Mouse (Mus musculus) testis, adult 2 months (tissue): Measurements from ENCODE around the gene Gys1. TPM values are rescaled to one million over a fixed set of nuclear protein-coding genes. Genes with fewer than 3 reads are reported as not detected.

Experiments used
- H3K27ac ChIP-seq: fragments of 200-500 bp; 2 replicates; pipeline ENCODE4 v1.5.1; 2012; ENCODE audit warnings: low read depth, low read length; ENCODE audit not compliant: control insufficient read depth, insufficient read depth
- H3K27me3 ChIP-seq: fragments of 200-500 bp; 2 replicates; pipeline ENCODE4 v1.6.1; 2012; ENCODE audit warnings: mild to moderate bottlenecking, low read length, moderate library complexity; ENCODE audit not compliant: control insufficient read depth, insufficient read depth
- H3K36me3 ChIP-seq: fragments of 200-500 bp; 2 replicates; pipeline ENCODE4 v1.6.1; 2012; ENCODE audit warnings: mild to moderate bottlenecking, low read length; ENCODE audit not compliant: control insufficient read depth, insufficient read depth
- H3K4me1 ChIP-seq: fragments of 200-500 bp; 2 replicates; pipeline ENCODE4 v1.6.1; 2012; ENCODE audit warnings: low read length; ENCODE audit not compliant: control insufficient read depth, insufficient read depth
- H3K4me3 ChIP-seq: fragments of 200-500 bp; 2 replicates; pipeline ENCODE4 v1.5.1; 2012; ENCODE audit warnings: low read depth, mild to moderate bottlenecking, low read length, moderate library complexity, mixed read lengths; ENCODE audit not compliant: control insufficient read depth
- CTCF ChIP-seq: fragments of 200-500 bp; IDR thresholded peaks from 2 replicates; pipeline ENCODE4 v1.5.1; 2012; ENCODE audit warnings: low read depth, mild to moderate bottlenecking, inconsistent platforms, low read length, moderate library complexity; ENCODE audit not compliant: control insufficient read depth, insufficient read depth, insufficient replicate concordance
- POLR2A ChIP-seq: fragments of 200-500 bp; IDR thresholded peaks from 2 replicates; pipeline ENCODE4 v1.6.1; 2012; ENCODE audit warnings: low read depth, mild to moderate bottlenecking, inconsistent platforms, low read length, moderate library complexity; ENCODE audit not compliant: control insufficient read depth
- polyA plus RNA-seq: library from polyadenylated mRNA; depleted of rRNA; stranded (reverse); fragments of >200 nt; gene quantifications from 2 replicates; pipeline ENCODE4 v1.2.3, GENCODE M21; 2012; rRNA removed

The Gys1 gene
- polyA plus RNA-seq, 1 experiment: 1.7 TPM

DNA sequence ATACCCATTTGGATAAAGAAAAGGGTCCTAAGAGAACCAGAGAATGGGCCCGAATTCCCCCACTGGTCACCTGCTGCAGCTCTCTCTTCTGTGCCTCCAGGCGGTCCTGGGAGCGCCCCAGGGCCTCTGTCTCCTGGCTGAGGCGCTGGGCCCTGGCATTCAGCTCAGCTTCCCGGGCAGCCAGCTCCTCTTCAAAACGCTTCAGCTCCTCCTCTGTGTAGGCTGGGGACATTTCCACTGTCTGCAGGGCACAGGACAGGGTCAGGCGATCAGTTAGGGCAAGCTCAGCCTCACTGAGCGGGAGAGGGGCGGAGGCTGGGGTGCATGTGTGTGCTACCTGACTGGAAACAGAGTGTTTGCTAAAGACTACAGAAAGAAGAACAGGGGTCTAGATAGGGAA is 59.9 kb downstream of the Gys1 start:
- H3K4me1 ChIP-seq: no peaks in the 10 kb centered on the region
- H3K36me3 ChIP-seq: no peaks in the 10 kb centered on the region
- no peaks in the 10 kb centered on the region for H3K27me3 ChIP-seq
- H3K27ac ChIP-seq: no peak overlapping the region
- no peak overlapping the region for H3K4me3 ChIP-seq
- TF ChIP-seq POLR2A: no peak
- no peak for TF ChIP-seq CTCF

- H3K27me3 ChIP-seq: no peaks in the 10 kb centered on the region
- H3K36me3 ChIP-seq: no peaks in the 10 kb centered on the region
- H3K27ac ChIP-seq: no peak overlapping the region
- no peak overlapping the region for H3K4me3 ChIP-seq
- TF ChIP-seq POLR2A (no peak), CTCF (no peak)
- H3K4me1 ChIP-seq: no peaks in the 10 kb centered on the region
Measured at GRCm38 (mm10) chr7:45498427-45498826, 63.8 kb downstream of the Gys1 start.

Other genes with a start within 250 kb of the Gys1 start
- 78.3 and 81.9 TPM in 2 replicates for gene Ccdc155, start 230.0 kb upstream of the Gys1 start, polyA plus RNA-seq
- 1,273 and 1,348 TPM in 2 replicates for gene Dkkl1, start 222.7 kb upstream of the Gys1 start, polyA plus RNA-seq
- gene Tead2, start 219.1 kb upstream of the Gys1 start, polyA plus RNA-seq: 43.1 and 60.2 TPM in 2 replicates
- 78.0 and 87.4 TPM in 2 replicates for gene Cd37, start 195.7 kb upstream of the Gys1 start, polyA plus RNA-seq
- 76.9 and 81.4 TPM in 2 replicates for gene Slc6a16, start 193.8 kb upstream of the Gys1 start, polyA plus RNA-seq
- gene Slc6a21, start 157.3 kb upstream of the Gys1 start, polyA plus RNA-seq: 785 and 851 TPM in 2 replicates
- 52.2 and 54.8 TPM in 2 replicates for gene Trpm4, start 101.1 kb upstream of the Gys1 start, polyA plus RNA-seq
- 0.10 and 0.22 TPM in 2 replicates for gene Hrc, start 99.6 kb upstream of the Gys1 start, polyA plus RNA-seq
- gene Ppfia3, start 67.8 kb upstream of the Gys1 start, polyA plus RNA-seq: 1.1 and 1.2 TPM in 2 replicates
- 5.7 and 7.3 TPM in 2 replicates for gene Lin7b, start 64.3 kb upstream of the Gys1 start, polyA plus RNA-seq
- gene Snrnp70, start 39.1 kb upstream of the Gys1 start, polyA plus RNA-seq: 180 and 202 TPM in 2 replicates
- gene Kcna7, start 29.2 kb upstream of the Gys1 start, polyA plus RNA-seq: 0.99 and 1.1 TPM in 2 replicates
- gene Ntf5, start 21.1 kb upstream of the Gys1 start, polyA plus RNA-seq: 0.19 and 0.25 TPM in 2 replicates
- 32.8 and 38.1 TPM in 2 replicates for gene Lhb, start 14.0 kb upstream of the Gys1 start, polyA plus RNA-seq
- 173 and 197 TPM in 2 replicates for gene Ruvbl2, start 3.3 kb downstream of the Gys1 start, polyA plus RNA-seq
- gene Ftl1, start 25.0 kb downstream of the Gys1 start, polyA plus RNA-seq: 152 and 188 TPM in 2 replicates
- 24.9 and 26.3 TPM in 2 replicates for gene Bax, start 32.1 kb downstream of the Gys1 start, polyA plus RNA-seq
- gene Tulp2, start 47.0 kb downstream of the Gys1 start, polyA plus RNA-seq: 879 and 1,010 TPM in 2 replicates
- 0.81 TPM in 1 of 2 replicates, not detected in the other for gene Gm45808, start 52.0 kb downstream of the Gys1 start, polyA plus RNA-seq
- gene Dhdh, start 54.0 kb downstream of the Gys1 start, polyA plus RNA-seq: 3.0 and 3.4 TPM in 2 replicates
- 76.4 and 93.9 TPM in 2 replicates for gene Nucb1, start 75.6 kb downstream of the Gys1 start, polyA plus RNA-seq
- gene Ppp1r15a, start 91.4 kb downstream of the Gys1 start, polyA plus RNA-seq: 5.9 and 8.5 TPM in 2 replicates
- 12.6 and 12.9 TPM in 2 replicates for gene Plekha4, start 91.5 kb downstream of the Gys1 start, polyA plus RNA-seq
- 0.37 and 0.45 TPM in 2 replicates for gene Hsd17b14, start 120.0 kb downstream of the Gys1 start, polyA plus RNA-seq
- 39.9 and 44.3 TPM in 2 replicates for gene Bcat2, start 135.3 kb downstream of the Gys1 start, polyA plus RNA-seq
- 3.6 and 3.7 TPM in 2 replicates for gene Fgf21, start 180.6 kb downstream of the Gys1 start, polyA plus RNA-seq
- gene Fut1, start 182.4 kb downstream of the Gys1 start, polyA plus RNA-seq: 0.08 and 0.21 TPM in 2 replicates
- gene Izumo1, start 187.0 kb downstream of the Gys1 start, polyA plus RNA-seq: 77.5 and 95.6 TPM in 2 replicates
- 5.1 and 5.4 TPM in 2 replicates for gene Rasip1, start 192.6 kb downstream of the Gys1 start, polyA plus RNA-seq
- 0.74 and 1.3 TPM in 2 replicates for gene Mamstr, start 205.1 kb downstream of the Gys1 start, polyA plus RNA-seq
- 0.37 and 0.42 TPM in 2 replicates for gene Fut2, start 231.6 kb downstream of the Gys1 start, polyA plus RNA-seq
- 6.5 and 10.8 TPM in 2 replicates for gene Ntn5, start 249.2 kb downstream of the Gys1 start, polyA plus RNA-seq